Mouse (Mus musculus) heart, adult 9 months (tissue): ENCODE measurements around the gene Itpr1.

Experiments used
- DNase-seq, 2 experiments: peaks; one replicate each; pipeline ENCODE4 v3.0.0; 2022; ENCODE audit warnings: low spot score in 2 of 2

Gene Itpr1

GRCm38 (mm10) chr6:108324464-108325025 is 111.6 kb downstream of the Itpr1 start:
- no peak for DNase-seq

GRCm38 (mm10) chr6:108325400-108325799 is 112.5 kb downstream of the Itpr1 start:
- DNase-seq: no peak

GRCm38 (mm10) chr6:108325948-108326411 is 113.1 kb downstream of the Itpr1 start:
- DNase-seq: no peak

DNA sequence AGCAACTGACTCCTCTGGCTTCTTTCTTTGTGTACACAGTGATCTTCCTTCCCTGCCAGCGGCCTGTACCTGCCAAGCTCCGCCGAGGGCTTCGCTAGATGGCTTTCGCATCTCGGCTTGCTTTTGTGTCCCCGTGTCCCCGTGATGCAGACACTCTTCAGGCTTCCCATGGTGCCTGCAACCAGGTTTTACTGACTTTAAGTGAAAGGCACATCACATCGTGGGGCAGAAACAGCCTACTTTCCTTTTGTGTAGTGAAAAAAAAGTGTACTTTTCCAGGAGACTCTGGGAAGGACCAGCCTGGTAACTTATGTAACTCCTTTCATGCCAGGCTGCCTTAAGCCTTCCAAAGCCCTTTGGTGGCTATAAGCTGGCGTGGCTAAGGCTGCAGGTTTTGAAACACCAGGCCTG is 113.9 kb downstream of the Itpr1 start:
- no peak for DNase-seq

- peak in 1 of 2 experiments; percentile 29 for DNase-seq
Observed at GRCm38 (mm10) chr6:108327561-108327960, 114.7 kb downstream of the Itpr1 start.

DNA sequence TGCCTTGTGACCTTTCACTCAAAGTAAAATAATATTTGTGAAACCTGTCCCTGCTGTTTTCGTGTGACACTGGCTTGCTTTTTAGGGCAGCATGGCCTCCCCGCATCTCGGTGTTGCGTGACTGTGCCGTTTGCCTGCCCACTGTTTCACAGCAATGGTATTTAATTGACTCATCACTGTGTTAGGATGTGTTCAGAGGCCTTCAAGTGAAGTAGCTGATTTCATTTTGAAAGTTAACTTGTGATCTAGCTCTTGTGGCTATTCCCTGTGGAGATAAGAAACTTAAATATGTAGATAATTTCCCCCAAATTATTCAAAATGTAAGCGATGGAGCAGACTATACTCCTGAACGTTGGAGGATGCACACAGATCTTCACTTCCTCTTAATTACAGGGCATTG is 115.4 kb downstream of the Itpr1 start:
- DNase-seq: no peak

GRCm38 (mm10) chr6:108330461-108330860 is 117.6 kb downstream of the Itpr1 start:
- no peak for DNase-seq

- no peak for DNase-seq
Observed at GRCm38 (mm10) chr6:108331268-108331667, 118.4 kb downstream of the Itpr1 start.

DNA sequence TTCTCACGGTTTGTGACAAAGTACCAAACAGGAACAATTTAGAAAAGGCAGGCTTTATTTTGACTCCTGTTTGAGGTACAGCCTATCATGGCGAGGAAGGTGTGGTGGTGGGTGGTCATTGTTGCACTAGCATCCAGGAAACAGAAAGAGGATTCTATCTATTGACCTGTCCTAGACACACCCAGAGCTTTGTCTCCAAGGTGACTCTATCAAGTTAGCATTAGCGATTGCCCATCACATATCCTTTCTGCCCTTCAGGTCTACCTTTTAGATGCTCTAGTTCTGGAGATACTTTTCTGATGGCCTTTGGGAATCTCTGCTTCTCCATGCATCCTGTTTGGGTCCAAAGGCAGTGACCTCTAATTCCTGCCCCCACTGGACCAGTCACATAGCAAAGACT is 121.2 kb downstream of the Itpr1 start:
- no peak for DNase-seq

DNA sequence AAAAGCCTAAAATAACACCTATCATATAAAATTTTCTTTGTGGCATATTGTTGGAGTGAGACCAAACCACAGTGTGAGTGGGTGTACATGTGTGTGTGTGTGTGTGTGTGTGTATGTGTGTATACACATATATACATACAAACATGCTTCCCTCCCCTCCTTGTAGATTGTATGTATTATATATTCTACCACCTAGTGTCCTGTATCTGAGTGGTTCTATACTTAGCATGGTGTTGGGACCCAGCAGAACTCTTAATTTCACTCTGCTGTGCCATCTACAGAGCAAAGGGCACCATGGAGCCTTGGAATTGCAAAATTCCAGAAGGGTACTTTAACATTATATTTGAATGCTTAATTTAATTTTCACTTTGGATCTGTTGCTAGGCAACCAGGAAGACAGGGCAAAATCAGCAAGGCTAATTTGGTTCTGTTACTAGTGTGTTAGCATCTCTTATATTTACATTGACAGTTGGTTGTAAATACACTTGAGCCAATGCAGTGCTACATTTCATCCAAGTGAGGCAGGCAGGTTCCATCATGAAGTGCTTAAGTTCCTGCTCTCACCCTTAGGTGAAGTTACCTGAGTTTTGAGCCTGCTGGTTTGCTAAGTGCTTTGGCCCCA is 122.4 kb downstream of the Itpr1 start:
- no peak for DNase-seq

DNA sequence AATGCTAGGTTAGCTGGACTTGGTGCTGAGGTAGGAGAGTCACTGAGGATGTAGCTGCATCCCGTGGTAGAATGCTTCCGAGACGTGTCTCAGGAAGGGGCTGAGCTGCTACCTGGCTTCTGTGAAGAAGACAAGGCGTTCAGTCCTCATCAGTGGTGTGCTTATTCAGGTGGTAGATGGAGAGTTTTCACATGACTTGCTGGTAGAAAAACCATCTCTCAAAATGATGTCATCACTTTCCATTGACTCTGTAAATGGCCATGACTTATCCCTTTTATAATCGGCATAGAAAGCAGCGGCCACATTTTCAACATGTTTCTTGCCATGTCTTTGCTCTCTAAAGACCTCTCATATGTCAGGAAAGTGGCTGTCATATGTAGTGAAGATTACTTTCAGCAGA is 123.6 kb downstream of the Itpr1 start:
- DNase-seq: no peak

DNA sequence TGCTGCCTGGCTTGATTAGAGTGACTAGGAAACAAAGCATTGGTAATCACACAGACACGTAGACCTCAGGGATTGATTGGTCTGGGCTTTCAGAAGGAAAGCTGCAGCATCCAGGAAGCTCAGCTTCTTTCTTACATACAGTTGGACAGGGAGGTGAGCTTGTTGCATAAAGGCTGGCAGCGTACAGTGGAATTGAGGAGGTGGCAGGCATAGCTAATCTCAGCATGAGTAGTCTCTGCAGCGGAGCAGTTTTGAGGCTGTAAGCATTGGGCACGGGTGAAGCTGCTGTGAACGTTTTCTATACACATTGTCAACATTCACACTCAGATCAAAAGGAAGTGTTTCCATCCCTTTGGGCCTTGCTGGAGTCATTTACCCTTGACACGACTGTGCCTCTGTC is 124.4 kb downstream of the Itpr1 start:
- no peak for DNase-seq

GRCm38 (mm10) chr6:108338362-108338761 is 125.5 kb downstream of the Itpr1 start:
- DNase-seq: no peak

DNA sequence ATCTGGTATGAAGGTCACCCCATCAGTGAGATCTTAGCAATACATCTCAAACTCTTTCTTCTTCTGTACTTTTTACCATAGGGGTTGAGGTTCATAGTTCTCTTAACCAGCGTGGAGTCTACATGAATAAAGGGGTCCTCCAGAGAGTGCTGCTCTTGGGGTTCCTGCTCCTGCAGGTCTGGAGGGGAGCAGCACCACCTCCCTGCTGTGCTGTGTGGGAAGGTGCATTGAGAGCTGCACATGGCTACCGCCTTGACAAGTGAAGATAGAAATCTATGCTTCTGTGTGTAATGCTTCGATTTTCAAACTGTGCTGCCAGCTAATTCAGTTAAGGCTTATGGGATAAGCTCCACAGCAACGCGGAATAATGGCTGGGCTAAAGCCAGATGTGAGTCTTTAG is 130.1 kb downstream of the Itpr1 start:
- DNase-seq: no peak

GRCm38 (mm10) chr6:108343781-108344310 is 130.9 kb downstream of the Itpr1 start:
- DNase-seq: peak in 1 of 2 experiments; percentile 35

GRCm38 (mm10) chr6:108350801-108351200 is 137.9 kb downstream of the Itpr1 start:
- DNase-seq: no peak

GRCm38 (mm10) chr6:108351998-108352397 is 139.1 kb downstream of the Itpr1 start:
- DNase-seq: no peak

- DNase-seq: no peak
Observed at GRCm38 (mm10) chr6:108367412-108367811, 154.5 kb downstream of the Itpr1 start.

- no peak for DNase-seq
Observed at GRCm38 (mm10) chr6:108369031-108369430, 156.1 kb downstream of the Itpr1 start.

- DNase-seq: no peak
Observed at GRCm38 (mm10) chr6:108371347-108371893, 158.5 kb downstream of the Itpr1 start.

GRCm38 (mm10) chr6:108374019-108374418 is 161.1 kb downstream of the Itpr1 start:
- no peak for DNase-seq

- DNase-seq: peak in 1 of 2 experiments; percentile 34
Observed at GRCm38 (mm10) chr6:108379041-108379440, 166.1 kb downstream of the Itpr1 start.

DNA sequence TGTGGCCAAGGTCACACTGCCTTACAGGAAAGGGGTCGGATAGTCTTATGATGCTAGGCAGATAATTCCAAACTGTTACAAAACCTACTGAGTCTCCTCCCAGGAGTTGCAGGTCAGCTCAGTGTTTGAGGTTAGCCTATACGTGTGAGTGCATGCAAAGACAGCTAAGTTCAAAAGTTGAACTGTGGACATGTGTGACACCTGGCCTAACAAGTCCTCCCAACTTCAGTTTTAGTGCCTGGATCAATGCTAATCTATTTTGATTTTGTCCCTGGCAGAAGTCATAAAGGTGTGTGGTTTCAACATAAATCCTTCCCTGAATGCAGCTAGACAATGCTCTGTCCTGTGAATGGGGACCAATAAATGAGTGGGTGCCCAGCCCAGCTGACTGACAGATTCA is 167.3 kb downstream of the Itpr1 start:
- no peak for DNase-seq
